Mouse (Mus musculus) lung, adult 2 months (tissue): Measurements from ENCODE around the gene Ccdc42. TPM values are rescaled to one million over a fixed set of nuclear protein-coding genes. Genes with fewer than 3 reads are reported as not detected.

Experiments used
- DNase-seq: peaks from one replicate; pipeline ENCODE4 v3.0.0; 2022
- H3K4me1 ChIP-seq: fragments of 200-500 bp; 2 replicates; pipeline ENCODE4 v1.6.1; 2011; ENCODE audit warnings: low read length; ENCODE audit not compliant: control insufficient read depth, insufficient read depth
- H3K4me3 ChIP-seq: fragments of 200-500 bp; replicated peaks from 2 replicates; pipeline ENCODE3; 2011; ENCODE audit warnings: low read depth, mild to moderate bottlenecking, control low read depth, low read length; ENCODE audit errors: extremely low read depth
- CTCF ChIP-seq: fragments of 200-500 bp; IDR thresholded peaks from 2 replicates; pipeline ENCODE4 v1.5.1; 2011; ENCODE audit warnings: mild to moderate bottlenecking, low read length, control low read depth; ENCODE audit not compliant: insufficient read depth
- POLR2A ChIP-seq: fragments of 200-500 bp; IDR thresholded peaks from 2 replicates; pipeline ENCODE4 v1.6.1; 2011; ENCODE audit warnings: low read depth, mild to moderate bottlenecking, control low read depth, low read length, borderline replicate concordance; ENCODE audit errors: extremely low read depth
- WGBS: fragments of 180-500 bp; shearing (Covaris S2); methylation state at CpG from one replicate; pipeline ENCODE4 v1.1.7; 2018; 5-methylcytosine and 5-hydroxymethylcytosine counted together
- polyA plus RNA-seq: library from polyadenylated mRNA; depleted of rRNA; stranded (reverse); fragments of >200 nt; gene quantifications from 2 replicates; pipeline ENCODE4 v1.2.3, GENCODE M21; 2012

Ccdc42 gene
- polyA plus RNA-seq, 1 experiment: 8.5 TPM

DNA sequence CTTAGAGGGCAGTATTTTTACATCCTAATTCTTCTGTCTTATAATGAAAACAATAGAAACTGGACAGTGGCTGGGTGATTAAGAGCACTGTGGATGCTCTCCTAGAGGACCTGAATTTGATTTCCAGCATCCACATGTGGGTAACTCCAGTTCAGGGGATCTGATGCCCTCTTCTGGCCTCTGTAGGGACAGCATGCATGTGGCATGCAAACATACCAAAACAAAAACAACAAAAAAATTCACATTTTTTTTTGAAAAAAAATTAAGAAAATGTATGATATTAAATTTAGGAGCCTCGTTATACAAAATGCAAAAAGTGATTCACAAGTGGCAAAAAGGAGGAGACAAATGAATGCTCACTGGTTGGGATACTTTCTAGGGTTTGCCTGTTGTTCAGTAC lies 27.3 kb upstream of the Ccdc42 start:
- no peak for DNase-seq
- 52% methylated on average over 1 of the region's 1 CpGs for WGBS
- no peak for TF ChIP-seq POLR2A
- TF ChIP-seq CTCF: peak; percentile 36; the same call in 1 of the 2 replicates
- Histone ChIP-seq H3K4me1 (no peaks in the 10 kb centered on the region), H3K4me3 (no peak overlapping the region)

DNA sequence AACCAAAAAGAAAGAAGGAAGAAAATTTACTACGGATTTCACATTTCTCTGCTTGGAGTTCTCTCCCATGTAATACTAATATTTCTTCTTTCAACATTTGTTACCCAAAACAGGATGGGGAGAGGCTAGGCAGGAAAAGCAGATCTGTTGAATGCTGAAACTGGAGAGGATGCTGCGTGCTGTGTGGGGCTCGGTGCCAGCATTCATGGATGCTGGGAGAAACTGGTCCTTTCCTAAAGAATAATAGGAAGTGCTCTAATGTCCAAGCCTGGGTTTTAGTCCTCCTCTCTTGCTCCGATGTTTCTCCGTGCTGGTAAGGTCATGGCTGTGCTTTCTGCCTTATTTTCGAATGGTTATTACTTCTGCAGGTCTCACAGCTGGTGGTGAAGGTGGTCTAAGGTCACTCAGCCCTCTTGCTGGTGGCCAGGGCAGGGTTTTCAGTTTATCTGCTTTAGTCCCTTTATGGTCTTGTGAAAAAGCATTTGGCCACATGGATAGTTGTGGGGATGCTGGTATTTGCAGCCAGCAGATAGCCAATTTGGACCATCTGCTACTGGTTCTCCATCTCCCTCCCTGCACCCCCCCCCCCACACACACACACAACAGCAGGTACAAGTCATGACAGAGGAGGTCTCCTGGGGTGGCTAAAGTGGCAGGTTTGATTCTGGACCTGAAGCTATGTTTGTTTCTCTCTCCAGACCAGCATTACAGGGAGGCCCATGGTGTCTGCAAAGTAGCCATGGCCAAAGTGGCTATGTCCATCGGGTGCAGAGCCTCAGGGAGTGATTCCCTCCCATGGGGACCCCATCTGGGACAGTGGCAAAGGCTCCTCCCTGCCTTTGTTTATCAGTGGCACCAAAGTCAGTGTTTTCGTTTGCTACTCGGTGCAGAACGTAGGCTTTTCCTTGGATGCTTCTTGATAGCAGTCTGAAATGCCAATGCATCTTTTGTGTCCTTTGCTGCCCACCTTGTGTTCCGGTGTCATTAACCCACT lies 24.6 kb upstream of the Ccdc42 start:
- no peak for TF ChIP-seq CTCF
- no peak for TF ChIP-seq POLR2A
- DNase-seq: no peak
- Histone ChIP-seq H3K4me3 (no peak overlapping the region), H3K4me1 (no peaks in the 10 kb centered on the region)
- WGBS: 61% methylated on average over 11 of the region's 11 CpGs

DNA sequence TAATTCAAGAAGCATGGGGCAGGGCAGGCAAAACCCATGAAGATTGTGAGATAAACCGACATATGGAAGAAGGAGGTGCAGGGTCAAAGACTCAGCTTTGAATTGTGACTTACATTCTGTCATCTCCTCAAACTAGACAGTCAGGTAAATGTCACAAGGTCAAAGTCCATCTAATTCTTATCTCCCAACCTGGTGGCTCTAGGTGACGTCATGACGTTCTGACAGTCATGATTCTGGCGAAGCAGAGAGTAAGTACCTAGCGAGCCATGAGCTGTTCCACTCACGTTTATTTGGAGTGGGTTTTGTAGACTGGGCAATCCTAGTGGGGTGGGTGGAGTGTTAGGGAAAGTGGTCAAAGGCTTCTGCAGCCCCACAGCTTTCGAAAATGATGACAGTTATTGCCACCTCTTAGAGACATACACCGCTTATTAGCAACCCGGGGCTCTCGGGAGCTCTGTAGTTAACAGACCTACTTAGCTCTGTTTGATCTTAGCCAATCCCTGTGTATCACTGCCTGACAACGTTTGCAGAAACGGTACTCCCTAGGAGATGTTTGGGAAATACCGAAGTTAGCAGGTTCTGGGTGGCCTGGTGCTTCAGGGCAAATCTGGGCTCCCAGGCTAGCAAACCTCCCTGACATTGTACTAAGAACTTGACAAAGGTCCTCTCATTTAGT lies 22.3 kb upstream of the Ccdc42 start:
- DNase-seq: no peak
- no peak for TF ChIP-seq POLR2A
- TF ChIP-seq CTCF: no peak
- no peaks in the 10 kb centered on the region for H3K4me1 ChIP-seq
- no peak overlapping the region for H3K4me3 ChIP-seq
- 72% methylated on average over 13 of the region's 13 CpGs for WGBS

DNA sequence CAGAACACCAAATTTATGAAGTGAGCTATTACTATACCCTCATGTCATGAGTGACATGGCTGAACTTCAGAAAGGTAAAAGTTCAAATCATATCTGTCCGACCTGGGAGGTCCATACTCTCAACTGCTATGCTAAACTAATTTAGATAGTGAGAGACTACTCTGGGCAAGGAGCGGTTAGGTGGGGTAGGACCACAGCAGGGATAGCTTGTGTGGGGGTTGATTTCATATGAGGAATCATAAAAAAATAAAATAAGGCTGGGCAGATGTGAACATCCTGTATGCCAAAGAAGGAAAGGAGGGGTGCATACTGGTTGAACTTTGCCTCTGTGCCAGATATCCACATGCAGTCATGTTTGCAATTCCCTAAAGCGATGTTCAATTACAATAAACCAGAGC lies 21.8 kb upstream of the Ccdc42 start:
- H3K4me3 ChIP-seq: no peak overlapping the region
- TF ChIP-seq CTCF: no peak
- no peak for TF ChIP-seq POLR2A
- no peaks in the 10 kb centered on the region for H3K4me1 ChIP-seq
- 85% methylated on average over 3 of the region's 3 CpGs for WGBS
- DNase-seq: no peak

DNA sequence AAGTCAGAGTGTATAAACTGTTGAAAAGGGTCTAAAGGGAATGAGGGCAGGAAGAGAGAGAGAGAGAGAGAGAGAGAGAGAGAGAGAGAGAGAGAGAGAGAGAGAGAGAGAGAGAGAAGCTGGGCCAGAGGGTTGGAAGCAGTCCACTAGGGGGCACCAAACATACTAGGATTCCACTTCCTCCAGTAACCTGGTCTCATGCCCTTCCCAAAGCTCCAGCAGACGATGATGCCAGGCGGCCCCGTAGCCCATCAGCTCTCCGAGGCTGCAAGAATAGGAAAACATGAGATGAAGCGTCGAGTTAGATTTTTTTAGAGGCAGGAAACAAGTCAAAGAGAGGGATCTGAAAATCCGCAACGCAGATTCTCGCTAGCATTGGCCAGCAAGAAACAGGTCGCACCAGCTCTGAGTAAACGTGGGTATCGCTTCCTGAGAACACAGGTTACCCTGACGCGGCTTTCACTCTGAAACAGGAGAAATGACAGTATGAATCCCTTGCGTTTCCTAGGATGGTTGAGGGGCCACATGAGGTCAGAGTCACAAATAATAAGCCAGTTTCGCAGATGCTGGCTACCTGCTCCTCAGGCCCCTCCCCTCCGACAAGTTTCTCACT lies 20.3 kb upstream of the Ccdc42 start:
- 19% methylated on average over 17 of the region's 17 CpGs for WGBS
- DNase-seq: peak; percentile 57
- Histone ChIP-seq H3K4me1 (no peaks in the 10 kb centered on the region), H3K4me3 (no peak overlapping the region)
- peak; percentile 68 for TF ChIP-seq CTCF
- no peak for TF ChIP-seq POLR2A

DNA sequence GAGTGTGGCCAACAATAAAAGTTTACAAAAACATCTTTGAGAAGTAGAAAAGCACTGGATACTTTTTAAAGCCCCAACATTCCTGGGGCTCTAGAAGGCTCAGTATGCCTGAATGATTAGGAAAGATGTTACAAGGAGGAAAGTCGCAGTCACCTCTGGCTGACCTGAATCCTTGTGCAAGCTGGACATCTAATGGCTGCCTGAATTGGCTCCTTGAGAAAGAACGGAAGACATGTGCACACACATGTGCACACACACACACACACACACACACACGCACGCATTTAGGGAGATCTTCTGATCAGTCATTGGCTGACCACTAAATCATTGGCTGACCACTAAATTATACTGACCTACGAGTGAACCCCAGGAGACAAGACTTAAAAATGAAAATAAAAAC lies 16.0 kb upstream of the Ccdc42 start:
- WGBS: 65% methylated on average over 5 of the region's 5 CpGs
- TF ChIP-seq POLR2A: no peak
- no peak for TF ChIP-seq CTCF
- no peak for DNase-seq
- Histone ChIP-seq H3K4me3 (no peak overlapping the region), H3K4me1 (no peaks in the 10 kb centered on the region)

DNA sequence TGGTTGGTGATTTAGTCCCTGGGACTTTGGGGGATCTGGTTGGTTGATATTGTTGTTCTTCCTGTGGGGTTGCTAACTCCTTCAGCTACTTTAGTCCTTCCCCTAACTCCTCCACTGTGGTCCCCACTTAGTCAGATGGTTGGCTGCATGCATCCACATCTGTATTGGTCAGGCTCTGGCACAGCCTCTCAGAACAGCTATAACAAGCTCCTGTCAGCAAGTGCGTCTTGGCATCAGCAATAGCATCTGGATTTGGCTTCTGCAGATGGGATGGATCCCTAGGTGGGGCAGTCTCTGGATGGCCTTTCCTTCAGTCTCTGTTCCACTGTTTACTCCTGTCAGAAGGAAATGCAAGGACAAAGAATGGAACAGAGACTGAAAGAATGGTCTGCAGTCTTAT lies 9.7 kb upstream of the Ccdc42 start:
- H3K4me3 ChIP-seq: no peak overlapping the region
- no peak for DNase-seq
- no peaks in the 10 kb centered on the region for H3K4me1 ChIP-seq
- 67% methylated on average over 1 of the region's 1 CpGs for WGBS
- TF ChIP-seq CTCF (no peak), POLR2A (no peak)

DNA sequence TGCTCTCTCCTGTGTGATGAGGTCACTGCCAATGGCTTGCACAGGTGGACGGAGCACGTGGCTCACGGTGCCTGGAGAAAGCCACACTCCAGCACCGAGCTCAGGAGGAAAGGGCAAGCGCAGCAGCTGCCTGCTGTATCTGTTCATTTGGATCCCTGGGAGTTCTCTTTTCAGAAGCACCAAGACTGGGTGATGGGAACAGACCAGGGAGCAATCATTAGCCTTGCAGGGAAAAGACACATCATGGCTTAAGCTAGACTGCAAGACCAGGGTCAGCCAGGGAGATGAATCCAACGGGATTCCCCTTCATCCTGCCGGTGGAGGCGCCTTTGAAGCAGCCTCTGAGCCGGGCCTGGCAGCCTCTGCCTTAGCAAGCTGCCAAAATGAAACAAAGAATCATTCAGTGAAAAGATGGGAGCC lies 7.3 kb upstream of the Ccdc42 start:
- 32% methylated on average over 9 of the region's 9 CpGs for WGBS
- no peak for DNase-seq
- TF ChIP-seq CTCF (no peak), POLR2A (no peak)
- H3K4me3 ChIP-seq: no peak overlapping the region
- no peaks in the 10 kb centered on the region for H3K4me1 ChIP-seq

DNA sequence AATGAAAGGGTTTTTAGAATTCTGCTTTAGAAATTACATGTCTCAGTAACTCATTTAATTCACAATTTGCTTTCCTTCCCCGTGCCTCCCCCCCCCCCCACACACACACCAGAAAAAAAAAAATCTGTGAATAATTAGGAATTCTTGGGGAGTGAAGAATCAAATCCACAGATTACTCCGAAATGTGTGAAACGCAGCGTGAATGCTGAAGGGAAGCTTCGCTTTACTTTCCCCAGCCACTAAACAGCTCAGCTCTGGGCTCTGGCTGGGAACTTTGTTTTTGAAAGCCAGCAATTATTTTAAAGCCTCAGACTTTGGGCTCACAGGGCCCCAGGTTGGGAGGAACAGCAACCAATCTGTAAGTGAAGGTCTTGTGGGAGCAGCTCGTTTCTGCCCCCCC lies 6.3 kb upstream of the Ccdc42 start:
- TF ChIP-seq CTCF (no peak), POLR2A (no peak)
- Histone ChIP-seq H3K4me1 (no peaks in the 10 kb centered on the region), H3K4me3 (no peak overlapping the region)
- WGBS: 83% methylated on average over 6 of the region's 6 CpGs
- DNase-seq: no peak
